Mouse (Mus musculus) midbrain, embryonic 15.5 days (tissue): Measurements from ENCODE around the gene Atp1a3. TPM values are rescaled to one million over a fixed set of nuclear protein-coding genes. Genes with fewer than 3 reads are reported as not detected.
"Not testable (repeated sequence)": the region's sequence is repeated elsewhere in the genome, so short reads cannot be mapped to it uniquely, and the experiment has no call there.

Experiments used
- ATAC-seq: fragments of 200-750 bp; cut with Nextera tagmentation; replicated peaks from 2 replicates; pipeline ENCODE4 v1.8.0; 2017; ENCODE audit warnings: moderate TSS enrichment
- H3K27ac ChIP-seq: fragments of 300-500 bp; sonication (generic); 2 replicates; pipeline ENCODE4 v1.5.1; 2015; ENCODE audit warnings: mild to moderate bottlenecking, inconsistent platforms
- H3K27me3 ChIP-seq: fragments of 300-500 bp; sonication (generic); replicated peaks from 2 replicates; pipeline ENCODE4 v1.6.1; 2015; ENCODE audit warnings: inconsistent platforms
- H3K36me3 ChIP-seq: fragments of 300-500 bp; sonication (generic); replicated peaks from 2 replicates; pipeline ENCODE4 v1.6.1; 2015; ENCODE audit warnings: inconsistent platforms
- H3K4me1 ChIP-seq: fragments of 300-500 bp; sonication (generic); 2 replicates; pipeline ENCODE4 v1.6.1; 2015; ENCODE audit warnings: inconsistent platforms
- H3K4me2 ChIP-seq: fragments of 300-500 bp; sonication (generic); 2 replicates; pipeline ENCODE4 v1.6.1; 2015; ENCODE audit warnings: inconsistent platforms, mild to moderate bottlenecking, moderate library complexity
- H3K4me3 ChIP-seq: fragments of 300-500 bp; sonication (generic); 2 replicates; pipeline ENCODE4 v1.5.1; 2015; ENCODE audit warnings: mild to moderate bottlenecking, inconsistent platforms
- H3K9ac ChIP-seq: fragments of 300-500 bp; sonication (generic); 2 replicates; pipeline ENCODE4 v1.6.1; 2015; ENCODE audit warnings: mild to moderate bottlenecking, inconsistent platforms
- H3K9me3 ChIP-seq: fragments of 300-500 bp; sonication (generic); 2 replicates; pipeline ENCODE4 v1.6.1; 2016; ENCODE audit warnings: inconsistent platforms
- WGBS: fragments of 180-500 bp; shearing (Covaris S2); methylation state at CpG from one replicate; pipeline ENCODE4 v1.1.7; 2015; ENCODE audit warnings: mixed read lengths; 5-methylcytosine and 5-hydroxymethylcytosine counted together
- polyA plus RNA-seq: library from polyadenylated mRNA; unstranded; fragments of >200 nt; fragmentation: Nextera tagmentation; extraction: Ambion mirVana; gene quantifications from 2 replicates; pipeline ENCODE4 v1.2.1, GENCODE M21; 2015

Gene Atp1a3
- polyA plus RNA-seq: 405 and 430 TPM in 2 replicates

DNA sequence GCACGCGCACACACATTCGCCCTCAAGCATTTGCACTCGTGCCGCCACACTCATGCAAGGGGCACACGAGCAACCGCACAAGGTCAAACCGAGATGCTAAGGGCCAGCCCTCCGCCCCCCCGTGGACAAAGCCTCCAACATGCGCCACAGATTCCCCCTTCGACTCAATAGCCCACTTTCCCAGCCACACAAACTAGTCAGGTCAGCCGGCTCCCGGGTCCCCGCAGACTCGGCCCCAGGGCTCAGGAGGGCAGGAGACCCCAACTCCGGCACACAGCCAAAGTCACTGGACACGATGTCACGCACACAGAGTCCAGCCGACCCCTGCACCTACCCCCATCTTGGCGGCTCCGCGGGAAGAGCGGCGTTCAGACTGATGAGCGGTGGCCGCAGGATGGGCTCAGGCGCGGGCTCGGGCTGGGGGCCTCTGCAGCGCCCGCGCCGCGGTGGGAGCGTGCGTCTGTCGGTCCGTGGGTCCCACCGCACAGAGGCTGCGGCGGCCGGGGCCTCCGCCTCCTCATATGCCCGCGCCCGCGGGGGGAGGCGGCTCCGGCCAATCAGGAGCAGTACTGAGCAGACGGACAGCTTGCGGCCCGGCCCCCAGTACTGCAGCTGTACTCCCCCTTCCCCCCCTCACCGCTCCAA, at the start of gene Atp1a3:
TSS of gene Atp1a3 (minus strand) at position 538 of the 645 bp plus-strand sequence.
- no peaks in the 10 kb centered on the region for H3K27me3 ChIP-seq
- under 1% methylated on average over 54 of the region's 54 CpGs for WGBS
- H3K4me1 ChIP-seq: peaks cover 71% of the 10 kb centered on the region
- peak within 1 kb of the TSS; percentile 97 for H3K4me3 ChIP-seq
- peak within 1 kb of the TSS; percentile 98 for H3K27ac ChIP-seq
- peak; percentile 88 for ATAC-seq
- no peaks in the 10 kb centered on the region for H3K9me3 ChIP-seq
- H3K4me2 ChIP-seq: peak within 1 kb of the TSS; percentile 53
- H3K9ac ChIP-seq: peak within 1 kb of the TSS; percentile 98
- peaks cover 2% of the 10 kb centered on the region; the same call in 1 of the 2 replicates for H3K36me3 ChIP-seq

- Histone ChIP-seq H3K27ac (no peak overlapping the region), H3K9ac (no peak overlapping the region), H3K4me3 (no peak overlapping the region), H3K9me3 (no peaks in the 10 kb centered on the region), H3K4me2 (no peak overlapping the region), H3K27me3 (no peaks in the 10 kb centered on the region), H3K36me3 (peaks cover 61% of the 10 kb centered on the region), H3K4me1 (no peaks in the 10 kb centered on the region)
- no peak for ATAC-seq
- WGBS: 86% methylated on average over 3 of the region's 3 CpGs
Measured at GRCm38 (mm10) chr7:25052587-25052986, 46.8 kb upstream of the Atp1a3 start.

DNA sequence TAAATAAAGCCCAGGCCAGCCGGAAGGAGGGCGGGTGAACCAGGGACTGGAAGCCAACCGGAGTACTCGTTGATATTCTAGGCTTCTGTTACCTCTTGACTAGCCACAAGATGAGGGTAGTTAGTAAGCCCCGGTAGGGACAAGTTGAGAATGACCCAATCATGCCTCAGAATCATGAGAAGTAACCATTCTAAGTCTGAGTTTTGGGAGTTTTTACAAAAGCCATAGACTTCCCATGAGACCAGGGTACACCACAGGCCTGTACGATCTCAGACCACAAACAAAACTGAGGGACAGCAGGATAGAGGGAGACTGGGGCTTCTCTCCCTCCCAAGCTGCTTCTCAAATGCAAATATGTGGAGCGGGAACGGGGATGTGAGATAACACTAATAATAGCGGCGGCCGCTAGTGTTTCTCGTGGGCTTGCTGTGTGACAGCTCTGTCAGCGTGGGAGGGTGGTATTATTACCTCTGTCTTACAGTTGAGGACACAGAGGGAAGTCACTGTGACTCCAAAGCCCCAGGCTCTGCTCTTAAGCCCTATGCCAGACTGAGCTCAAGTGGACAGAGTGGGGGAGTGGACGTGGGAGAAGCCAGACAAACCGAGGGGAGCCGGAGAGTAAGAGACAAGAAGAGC, 43.7 kb upstream of the Atp1a3 start:
- WGBS: 83% methylated on average over 16 of the region's 16 CpGs

DNA sequence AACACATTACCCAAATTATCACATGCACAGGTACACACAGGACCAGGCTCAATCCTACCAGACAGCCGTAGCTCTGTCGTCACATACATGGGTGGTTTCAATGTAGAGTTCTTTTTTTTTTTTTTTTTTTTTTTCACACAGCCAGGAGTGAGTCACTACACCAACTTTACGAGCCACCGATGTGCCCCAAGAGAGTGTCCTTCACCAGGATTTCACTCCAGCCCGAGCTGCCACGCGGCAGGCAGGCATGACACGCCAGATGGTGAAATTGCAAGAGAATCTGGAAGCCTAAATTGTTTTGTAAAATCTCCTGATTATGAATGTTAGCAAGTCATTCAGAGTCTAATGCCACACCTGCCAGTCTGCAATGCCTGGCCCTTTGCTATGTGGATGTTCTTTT, 41.6 kb upstream of the Atp1a3 start:
- WGBS: 84% methylated on average over 8 of the region's 8 CpGs
- Histone ChIP-seq H3K4me2 (no peak overlapping the region), H3K9me3 (no peaks in the 10 kb centered on the region), H3K36me3 (peaks cover 54% of the 10 kb centered on the region), H3K4me3 (no peak overlapping the region), H3K9ac (no peak overlapping the region), H3K27me3 (no peaks in the 10 kb centered on the region), H3K27ac (no peak overlapping the region), H3K4me1 (no peaks in the 10 kb centered on the region)
- ATAC-seq: no peak

More for the DNA sequence above, 43.7 kb upstream of the Atp1a3 start:
- Histone ChIP-seq H3K27me3 (no peaks in the 10 kb centered on the region), H3K27ac (no peak overlapping the region), H3K4me2 (no peak overlapping the region), H3K9me3 (no peaks in the 10 kb centered on the region), H3K36me3 (peaks cover 54% of the 10 kb centered on the region), H3K9ac (no peak overlapping the region), H3K4me1 (no peaks in the 10 kb centered on the region), H3K4me3 (no peak overlapping the region)
- no peak for ATAC-seq

DNA sequence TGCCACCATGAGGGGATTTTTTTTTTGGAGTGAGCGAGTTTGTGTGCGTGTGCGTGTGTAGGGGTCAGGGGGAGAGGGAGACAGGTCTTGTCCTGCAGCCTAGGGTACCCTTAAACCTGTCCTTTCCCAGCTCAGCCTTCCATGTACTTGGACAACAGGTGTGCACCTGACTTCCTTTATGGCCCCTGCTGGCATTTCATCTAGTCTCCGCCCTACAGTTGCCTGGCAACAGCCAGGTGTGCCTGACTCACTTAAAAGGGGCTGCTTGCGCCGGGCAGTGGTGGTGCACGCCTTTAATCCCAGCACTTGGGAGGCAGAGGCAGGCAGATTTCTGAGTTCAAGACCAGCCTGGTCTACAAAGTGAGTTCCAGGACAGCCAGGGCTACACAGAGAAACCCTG, 38.8 kb upstream of the Atp1a3 start:
- peaks cover 59% of the 10 kb centered on the region for H3K36me3 ChIP-seq
- not testable (repeated sequence) for ATAC-seq, H3K4me3 ChIP-seq, H3K4me1 ChIP-seq, H3K9me3 ChIP-seq, H3K27ac ChIP-seq, H3K9ac ChIP-seq, H3K27me3 ChIP-seq, H3K4me2 ChIP-seq
- 98% methylated on average over 7 of the region's 7 CpGs for WGBS

- H3K4me1 ChIP-seq: no peaks in the 10 kb centered on the region
- 87% methylated on average over 12 of the region's 12 CpGs for WGBS
- ATAC-seq: no peak
- peaks cover 57% of the 10 kb centered on the region for H3K36me3 ChIP-seq
- H3K27ac ChIP-seq: no peak overlapping the region
- no peaks in the 10 kb centered on the region for H3K9me3 ChIP-seq
- H3K4me2 ChIP-seq: no peak overlapping the region
- H3K27me3 ChIP-seq: no peaks in the 10 kb centered on the region
- no peak overlapping the region for H3K4me3 ChIP-seq
- no peak overlapping the region for H3K9ac ChIP-seq
Measured at GRCm38 (mm10) chr7:25041921-25042320, 36.2 kb upstream of the Atp1a3 start.

DNA sequence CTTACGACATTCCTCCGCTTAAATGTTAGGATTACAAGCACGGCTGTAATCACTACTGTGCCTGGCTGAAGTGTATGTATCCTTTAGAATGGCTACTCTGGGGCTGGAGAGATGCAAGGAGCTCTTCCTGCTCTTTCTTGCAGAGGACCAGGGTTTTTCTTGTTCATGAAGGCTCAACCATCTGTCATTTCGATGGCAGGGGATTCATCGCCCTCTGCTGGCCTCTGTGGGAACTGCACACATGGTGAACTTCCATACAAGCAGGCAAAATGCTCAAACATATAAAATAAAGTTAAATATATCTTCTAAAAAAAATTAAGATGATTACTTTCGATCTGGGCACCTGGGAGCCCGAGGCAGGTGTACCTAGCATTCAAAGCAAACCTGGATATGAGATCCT, 30.2 kb upstream of the Atp1a3 start:
- Histone ChIP-seq H3K4me2 (no peak overlapping the region), H3K27me3 (no peaks in the 10 kb centered on the region), H3K4me3 (no peak overlapping the region), H3K36me3 (peaks cover 34% of the 10 kb centered on the region; the same call in 1 of the 2 replicates), H3K9ac (no peak overlapping the region), H3K27ac (no peak overlapping the region), H3K4me1 (no peaks in the 10 kb centered on the region), H3K9me3 (no peaks in the 10 kb centered on the region)
- 54% methylated on average over 7 of the region's 7 CpGs for WGBS
- no peak for ATAC-seq

- Histone ChIP-seq H3K27ac (no peak overlapping the region), H3K9ac (no peak overlapping the region), H3K36me3 (peaks cover 28% of the 10 kb centered on the region; the same call in 1 of the 2 replicates), H3K9me3 (no peaks in the 10 kb centered on the region), H3K4me1 (no peaks in the 10 kb centered on the region), H3K4me2 (no peak overlapping the region), H3K27me3 (no peaks in the 10 kb centered on the region), H3K4me3 (no peak overlapping the region)
- WGBS: 88% methylated on average over 4 of the region's 4 CpGs
- no peak for ATAC-seq
Measured at GRCm38 (mm10) chr7:25034796-25035195, 29.0 kb upstream of the Atp1a3 start.

DNA sequence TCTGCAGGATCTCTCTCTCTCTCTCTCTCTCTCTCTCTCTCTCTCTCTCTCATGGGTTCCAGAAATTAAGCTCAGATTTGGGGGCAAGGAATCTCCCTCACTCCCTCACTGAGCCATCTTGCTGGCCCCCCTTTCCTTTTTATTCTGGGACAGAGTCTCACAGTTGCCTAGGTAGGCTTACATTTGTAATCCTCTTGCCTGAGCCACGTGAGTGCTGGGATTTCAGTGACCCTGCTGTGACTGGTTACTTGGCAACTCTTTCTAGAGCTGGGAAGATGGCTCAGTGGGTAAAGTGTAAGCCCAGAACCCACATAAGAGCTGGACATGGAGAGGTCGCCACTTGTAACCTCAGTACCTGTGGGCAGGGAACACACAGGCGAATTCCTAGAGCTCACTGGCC, 25.8 kb upstream of the Atp1a3 start:
- Histone ChIP-seq H3K4me1 (no peaks in the 10 kb centered on the region), H3K4me3 (no peak overlapping the region), H3K9ac (no peak overlapping the region), H3K4me2 (no peak overlapping the region), H3K36me3 (peaks cover 24% of the 10 kb centered on the region), H3K9me3 (no peaks in the 10 kb centered on the region), H3K27ac (no peak overlapping the region), H3K27me3 (no peaks in the 10 kb centered on the region)
- WGBS: 56% methylated on average over 3 of the region's 3 CpGs
- no peak for ATAC-seq

DNA sequence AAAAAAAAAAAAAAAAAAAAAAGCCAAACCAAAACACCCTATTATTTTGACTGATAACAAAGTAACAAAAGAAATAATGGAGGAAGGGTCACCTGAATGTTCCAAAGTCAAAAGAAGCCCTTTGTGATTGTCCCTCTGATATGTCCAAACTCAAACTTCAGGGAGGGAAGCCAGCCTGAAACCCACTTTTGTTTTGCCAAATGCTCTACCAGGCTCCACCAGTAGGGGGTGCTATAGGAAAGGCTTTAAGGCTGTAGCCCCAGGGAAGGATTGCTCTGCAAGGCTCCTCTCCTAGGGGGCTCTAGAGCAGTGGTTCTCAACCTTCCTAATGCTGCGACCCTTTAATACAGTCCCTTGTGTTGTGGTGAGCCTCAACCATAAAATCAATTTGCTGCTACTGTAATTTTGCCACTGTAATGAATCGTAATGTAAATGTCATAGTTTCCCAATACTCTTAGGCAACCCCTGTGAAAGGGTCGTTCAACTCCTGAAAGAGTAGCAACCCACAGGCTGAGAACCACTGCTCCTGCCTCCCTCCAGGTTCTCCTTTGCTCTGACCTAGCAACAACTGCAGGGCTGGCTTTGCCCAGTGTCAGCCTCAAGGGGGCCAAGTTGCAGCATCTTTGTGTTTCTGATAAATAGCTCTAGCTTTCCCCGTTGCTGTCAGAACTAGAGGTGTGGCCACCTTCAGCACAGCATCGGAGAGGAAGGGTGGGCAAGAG, 24.4 kb upstream of the Atp1a3 start:
- H3K36me3 ChIP-seq: peaks cover 19% of the 10 kb centered on the region
- no peak overlapping the region for H3K4me2 ChIP-seq
- no peak overlapping the region for H3K4me3 ChIP-seq
- ATAC-seq: 0 out of 2 replicates have a peak, but pooled peaks have one; percentile 16
- no peak overlapping the region for H3K9ac ChIP-seq
- H3K27ac ChIP-seq: peak overlapping the region; percentile 19
- no peaks in the 10 kb centered on the region for H3K9me3 ChIP-seq
- H3K4me1 ChIP-seq: no peaks in the 10 kb centered on the region
- no peaks in the 10 kb centered on the region for H3K27me3 ChIP-seq
- WGBS: 38% methylated on average over 5 of the region's 5 CpGs

GRCm38 (mm10) chr7:25026452-25026851, 20.7 kb upstream of the Atp1a3 start:
- Histone ChIP-seq H3K4me1 (no peaks in the 10 kb centered on the region), H3K9me3 (no peaks in the 10 kb centered on the region), H3K4me3 (no peak overlapping the region), H3K27me3 (no peaks in the 10 kb centered on the region), H3K4me2 (no peak overlapping the region), H3K27ac (no peak overlapping the region), H3K36me3 (peaks cover 29% of the 10 kb centered on the region), H3K9ac (no peak overlapping the region)
- WGBS: 77% methylated on average over 7 of the region's 7 CpGs
- ATAC-seq: no peak

DNA sequence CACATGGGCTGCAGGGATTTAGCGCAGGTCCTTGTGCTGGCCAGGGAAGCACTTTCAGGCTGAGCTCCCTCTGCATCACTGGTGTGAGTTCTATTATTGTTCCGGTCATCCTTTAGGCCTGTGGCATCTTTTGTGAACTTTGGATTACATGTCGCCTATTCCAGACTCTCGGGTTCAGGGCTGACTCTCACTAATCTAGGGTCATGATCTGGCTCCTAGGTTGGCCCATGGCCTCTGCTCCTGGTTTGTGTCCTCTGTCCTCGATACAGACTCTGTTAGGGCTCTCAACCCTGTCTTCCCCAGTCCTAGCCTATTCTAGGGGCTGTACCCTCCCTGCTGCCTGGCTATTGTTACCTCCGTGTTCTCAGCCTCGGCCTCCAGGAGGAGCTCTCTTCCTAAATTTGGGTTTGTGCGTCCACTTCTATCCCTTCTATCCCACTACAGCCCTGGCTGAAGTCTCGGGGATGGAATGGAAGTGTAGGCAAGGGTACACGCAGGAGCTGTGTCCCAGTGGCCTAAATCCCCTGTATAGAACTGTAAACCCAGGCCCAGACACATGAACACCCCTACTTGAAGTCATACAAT, 20.2 kb upstream of the Atp1a3 start:
- no peak overlapping the region for H3K4me2 ChIP-seq
- ATAC-seq: no peak
- WGBS: 60% methylated on average over 10 of the region's 10 CpGs
- H3K9ac ChIP-seq: no peak overlapping the region
- no peak overlapping the region for H3K27ac ChIP-seq
- H3K4me3 ChIP-seq: no peak overlapping the region
- H3K36me3 ChIP-seq: peaks cover 34% of the 10 kb centered on the region
- H3K27me3 ChIP-seq: no peaks in the 10 kb centered on the region
- H3K9me3 ChIP-seq: no peaks in the 10 kb centered on the region
- no peaks in the 10 kb centered on the region for H3K4me1 ChIP-seq
